Mouse (Mus musculus): ENCODE data around the gene Tlx1.

- TF ChIP-seq EP300 (IDR thresholded peaks at IDR 0.05; ENCODE audit: low read depth): no peak
- TF ChIP-seq CTCF (IDR thresholded peaks at IDR 0.05; ENCODE audit: low read depth): no peak
These were observed 29.0 kb downstream of the Tlx1 start for GRCm38 (mm10) chr19:45179451-45179850.
